Mouse (Mus musculus) brain, embryonic 14.5 days (tissue): ENCODE measurements around the gene Cbx4. TPM values are rescaled to one million over a fixed set of nuclear protein-coding genes. Genes with fewer than 3 reads are reported as not detected.

Source experiments
- DNase-seq: peaks from one replicate; pipeline ENCODE4 v3.0.0-alpha.2; 2011; ENCODE audit warnings: low read depth
- CTCF ChIP-seq: fragments of 200-500 bp; IDR thresholded peaks from 2 replicates; pipeline ENCODE4 v1.5.1; 2012; ENCODE audit warnings: inconsistent platforms, mild to moderate bottlenecking, moderate library complexity, borderline replicate concordance; ENCODE audit not compliant: insufficient read depth, insufficient read length; ENCODE audit errors: extremely low read depth
- POLR2A ChIP-seq: fragments of 200-500 bp; IDR thresholded peaks from 2 replicates; pipeline ENCODE4 v1.6.1; 2012; ENCODE audit warnings: mild to moderate bottlenecking, inconsistent platforms, borderline replicate concordance; ENCODE audit not compliant: poor library complexity, insufficient read depth, insufficient read length, severe bottlenecking; ENCODE audit errors: extremely low read depth
- polyA plus RNA-seq: library from polyadenylated mRNA; depleted of rRNA; stranded (reverse); fragments of >200 nt; gene quantifications from 2 replicates; pipeline ENCODE4 v1.2.3, GENCODE M21; 2012

The Cbx4 gene
- polyA plus RNA-seq, 1 experiment: 34.7 TPM

GRCm38 (mm10) chr11:119088391-119089234, 2.6 kb upstream of the Cbx4 start:
- DNase-seq: peak; percentile 47

DNA sequence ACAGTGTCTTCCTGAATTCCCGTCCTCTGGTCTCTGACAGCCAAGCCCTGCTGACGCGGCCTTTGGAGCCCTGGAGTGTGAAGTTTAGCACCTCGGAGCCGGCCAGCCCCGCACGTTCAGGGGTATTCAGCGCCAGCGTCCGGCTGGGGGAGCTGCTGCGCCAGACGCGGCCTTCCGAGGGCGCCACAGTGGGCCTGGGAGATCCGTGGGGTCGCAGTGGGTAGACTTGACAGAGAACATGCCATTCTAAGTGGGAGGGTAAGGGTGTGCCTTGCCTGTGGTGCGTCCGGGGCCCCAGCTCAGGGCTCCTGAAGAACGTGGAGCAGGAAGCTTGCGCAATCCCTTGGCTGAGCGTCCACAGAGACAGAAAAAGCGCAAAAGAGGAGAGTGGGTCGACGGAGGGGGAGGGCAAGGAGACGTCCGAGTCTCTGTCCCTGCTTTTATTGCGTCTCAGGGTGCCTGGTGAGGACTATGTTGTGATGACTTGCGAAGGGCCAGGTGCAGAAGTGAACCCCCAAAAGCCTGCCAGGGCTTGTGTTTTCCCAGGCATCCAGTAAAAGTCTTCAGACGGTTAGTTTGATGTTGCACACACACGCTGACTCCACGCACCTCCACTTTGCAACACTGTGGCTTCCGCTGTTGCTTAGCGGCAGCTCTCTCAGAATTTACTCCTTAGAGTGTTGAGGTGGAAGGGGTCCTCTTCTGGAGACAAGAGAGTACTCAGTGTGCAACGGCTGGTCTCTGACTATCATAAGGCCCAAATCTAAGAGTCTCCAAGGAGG, 1.5 kb upstream of the Cbx4 start:
- TF ChIP-seq POLR2A: no peak
- TF ChIP-seq CTCF: no peak
- DNase-seq: peak; percentile 22

More at GRCm38 (mm10) chr11:119088391-119089234, 2.6 kb upstream of the Cbx4 start:
- no peak for TF ChIP-seq POLR2A
- TF ChIP-seq CTCF: peak; percentile 61; the same call in 1 of the 2 replicates

DNA sequence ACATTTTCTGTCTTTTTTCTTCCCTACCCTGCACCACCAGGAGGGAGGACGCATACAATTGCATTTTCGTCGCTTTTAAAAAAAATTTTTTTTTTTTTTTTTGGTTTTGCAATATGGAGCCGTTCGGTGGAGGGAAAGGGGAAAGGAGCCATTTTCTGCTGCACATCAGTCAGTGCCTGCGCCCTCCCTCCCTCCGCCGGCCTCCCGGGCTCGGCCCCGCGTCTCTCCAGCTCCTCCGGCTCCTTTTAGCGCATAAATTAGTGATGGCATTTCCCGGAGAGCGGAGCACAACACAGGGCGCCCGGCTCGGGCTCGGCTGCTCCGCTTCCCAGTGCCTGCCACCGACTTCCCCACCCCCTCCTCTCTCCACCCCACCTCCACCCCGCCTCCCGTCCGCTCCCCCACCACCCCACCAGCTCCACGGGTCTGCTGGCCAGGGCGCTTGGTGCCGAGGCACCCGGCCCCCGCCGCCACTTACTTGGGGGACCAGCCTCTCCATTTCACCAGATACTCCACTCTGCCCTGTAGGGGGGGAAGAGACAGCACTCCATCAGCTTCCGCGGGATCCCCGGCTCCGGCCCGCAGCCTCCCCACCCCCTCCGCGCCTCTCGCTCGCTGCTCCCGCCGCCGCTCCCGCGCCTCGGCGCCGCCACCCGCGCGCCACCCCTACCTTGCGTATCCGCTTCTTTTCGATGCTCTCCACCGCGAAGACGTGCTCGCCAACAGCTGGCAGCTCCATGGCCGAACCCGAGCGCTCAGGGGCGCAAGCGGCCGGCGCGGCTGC, 550 bp downstream of the Cbx4 start:
- peak; percentile 90 for DNase-seq
- TF ChIP-seq POLR2A (no peak), CTCF (no peak)

- DNase-seq: peak; percentile 70
Measured at GRCm38 (mm10) chr11:119084446-119085278, 1.4 kb downstream of the Cbx4 start.

DNA sequence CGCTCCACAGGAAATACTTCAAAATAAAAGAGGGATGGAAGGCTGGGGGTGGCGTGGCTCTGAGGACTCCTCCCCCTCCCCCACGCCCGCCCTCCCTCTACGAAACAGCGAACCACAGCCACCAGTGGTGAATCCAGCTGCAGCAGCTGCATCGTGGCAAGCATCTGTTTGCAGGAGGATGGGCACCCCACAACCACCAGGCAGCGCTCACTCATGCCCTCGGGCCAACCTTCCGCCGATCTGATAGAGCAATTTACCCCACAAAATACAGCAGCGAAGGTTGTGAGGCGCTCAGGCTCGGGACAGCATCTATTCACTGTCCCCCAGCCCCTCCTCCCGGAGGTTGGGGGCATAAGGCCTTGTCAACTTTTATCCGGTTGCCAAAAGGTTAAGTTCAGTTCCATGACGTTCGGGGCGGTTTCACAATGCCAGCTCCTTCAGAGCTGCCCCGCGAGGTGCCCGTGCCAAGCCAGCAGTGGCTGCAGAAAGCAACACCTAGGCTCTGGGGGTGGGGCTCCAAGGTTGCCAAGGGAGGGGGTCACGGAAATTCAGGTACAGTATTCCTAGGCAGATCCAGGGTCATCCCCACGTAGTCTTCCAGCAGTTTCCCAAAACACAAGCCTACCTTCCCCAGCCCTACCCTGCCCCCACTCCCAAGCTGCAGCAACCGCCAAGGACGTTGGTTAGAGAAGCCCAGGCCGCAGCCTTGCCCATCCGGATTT, 2.1 kb downstream of the Cbx4 start:
- peak; percentile 55 for DNase-seq
- TF ChIP-seq POLR2A (no peak), CTCF (0 out of 2 replicates have a peak, but pooled peaks have one; percentile 6)

More at GRCm38 (mm10) chr11:119084446-119085278, 1.4 kb downstream of the Cbx4 start:
- TF ChIP-seq CTCF (no peak), POLR2A (no peak)

- TF ChIP-seq CTCF: no peak
- no peak for TF ChIP-seq POLR2A
- peak; percentile 39 for DNase-seq
Measured at GRCm38 (mm10) chr11:119082638-119083599, 3.1 kb downstream of the Cbx4 start.

- no peak for TF ChIP-seq POLR2A
- TF ChIP-seq CTCF: peak; percentile 69
- DNase-seq: peak; percentile 53
Measured at GRCm38 (mm10) chr11:119081839-119082637, 4.0 kb downstream of the Cbx4 start.

- peak; percentile 31 for DNase-seq
- TF ChIP-seq CTCF (no peak), POLR2A (no peak)
Measured at GRCm38 (mm10) chr11:119081148-119081838, 4.7 kb downstream of the Cbx4 start.
